Mouse (Mus musculus): ENCODE measurements around the gene Cmip.
A peak's percentile ranks its signal among the peaks of the same experiment; 100 is the strongest.

Gene Cmip

GRCm38 (mm10) chr8:117257029-117257820 lies at the start of gene Cmip:
Gene Cmip (plus strand): TSS chr8:117257064.
- DNase-seq: peak; percentile 38 to 41

GRCm38 (mm10) chr8:117209150-117209549 lies 47.7 kb upstream of the Cmip start:
- no peak for DNase-seq

- no peak for DNase-seq
Measured at GRCm38 (mm10) chr8:117212100-117212499, 44.8 kb upstream of the Cmip start.

GRCm38 (mm10) chr8:117217724-117218123 lies 39.1 kb upstream of the Cmip start:
- DNase-seq: no peak

GRCm38 (mm10) chr8:117222396-117222795 lies 34.5 kb upstream of the Cmip start:
- peak in 1 of 2 experiments; percentile 27 for DNase-seq

GRCm38 (mm10) chr8:117224630-117225029 lies 32.2 kb upstream of the Cmip start:
- peak; percentile 81 to 93 for DNase-seq

- DNase-seq: peak; percentile 40 to 50
Measured at GRCm38 (mm10) chr8:117226306-117226705, 30.6 kb upstream of the Cmip start.

- peak in 1 of 2 experiments; percentile 8 for DNase-seq
Measured at GRCm38 (mm10) chr8:117227339-117227738, 29.5 kb upstream of the Cmip start.

- DNase-seq: no peak
Measured at GRCm38 (mm10) chr8:117233199-117233598, 23.7 kb upstream of the Cmip start.

GRCm38 (mm10) chr8:117236531-117236930 lies 20.3 kb upstream of the Cmip start:
- DNase-seq: no peak

- DNase-seq: no peak
Measured at GRCm38 (mm10) chr8:117240326-117240725, 16.5 kb upstream of the Cmip start.

GRCm38 (mm10) chr8:117240841-117241494 lies 15.9 kb upstream of the Cmip start:
- no peak for DNase-seq

- DNase-seq: no peak
Measured at GRCm38 (mm10) chr8:117241848-117242247, 15.0 kb upstream of the Cmip start.

- no peak for DNase-seq
Measured at GRCm38 (mm10) chr8:117242286-117242685, 14.6 kb upstream of the Cmip start.

- DNase-seq: no peak
Measured at GRCm38 (mm10) chr8:117244601-117245000, 12.3 kb upstream of the Cmip start.

- DNase-seq: no peak
Measured at GRCm38 (mm10) chr8:117248341-117248740, 8.5 kb upstream of the Cmip start.

- no peak for DNase-seq
Measured at GRCm38 (mm10) chr8:117251086-117251681, 5.7 kb upstream of the Cmip start.

GRCm38 (mm10) chr8:117252650-117253049 lies 4.2 kb upstream of the Cmip start:
- DNase-seq: no peak

- no peak for DNase-seq
Measured at GRCm38 (mm10) chr8:117253390-117254269, 3.2 kb upstream of the Cmip start.

GRCm38 (mm10) chr8:117254496-117254895 lies 2.4 kb upstream of the Cmip start:
- no peak for DNase-seq

- DNase-seq: peak; percentile 92 to 93
Measured at GRCm38 (mm10) chr8:117256292-117256938, 449 bp upstream of the Cmip start.

All from kidney, adult 8-10 months (tissue).